Mouse (Mus musculus): ENCODE measurements around the gene Ppp2r2d.

Ppp2r2d gene

GRCm38 (mm10) chr7:138845544-138846391 is at the start of gene Ppp2r2d, which contains the start of gene Mapk1ip1:
TSS of gene Ppp2r2d (plus strand) at chr7:138846079.
TSS of gene Mapk1ip1 (minus strand) at chr7:138846273.
- peak; percentile 86 for ATAC-seq (ENCODE audit: low TSS enrichment)

DNA sequence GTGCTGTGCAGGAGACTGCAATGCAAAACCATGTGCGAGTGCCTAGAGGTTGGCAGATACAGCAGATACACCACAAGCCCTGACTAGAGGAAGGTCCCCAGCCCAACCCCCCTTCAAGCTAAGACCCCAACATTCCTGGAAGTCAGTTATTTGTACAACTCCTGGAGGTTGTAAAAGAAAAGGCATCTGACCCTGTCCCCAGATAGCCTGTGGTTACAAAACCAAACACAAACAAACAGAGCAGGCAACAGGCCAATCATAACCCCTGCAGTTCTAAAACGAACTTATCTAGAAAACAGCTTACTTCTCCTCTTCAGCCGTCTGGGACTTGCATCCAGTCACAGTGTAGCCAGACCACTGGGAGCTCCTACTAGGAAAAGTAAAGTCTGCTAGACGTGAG is 42.5 kb upstream of the Ppp2r2d start:
- no peak for ATAC-seq (ENCODE audit: low TSS enrichment)

DNA sequence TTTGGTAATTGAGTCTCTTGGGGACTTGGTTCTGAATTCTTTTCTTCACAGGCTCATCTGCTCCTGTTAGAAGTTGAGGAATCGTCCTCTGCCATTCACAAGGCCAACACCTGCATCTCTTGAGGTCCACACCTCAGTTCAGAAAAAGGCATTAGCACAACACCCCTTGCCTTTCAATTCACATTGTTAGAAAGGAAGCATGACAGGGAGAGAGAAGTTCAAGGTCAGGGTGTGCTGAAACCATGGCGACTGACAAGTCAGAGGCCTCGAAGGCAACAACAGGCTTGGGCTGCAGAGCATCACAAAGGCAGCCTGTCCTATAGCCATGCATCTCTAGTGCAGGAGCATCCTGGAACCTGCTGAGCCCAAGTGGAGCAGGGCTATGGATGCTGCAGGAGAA is 38.7 kb upstream of the Ppp2r2d start:
- ATAC-seq (ENCODE audit: low TSS enrichment), result no peak

DNA sequence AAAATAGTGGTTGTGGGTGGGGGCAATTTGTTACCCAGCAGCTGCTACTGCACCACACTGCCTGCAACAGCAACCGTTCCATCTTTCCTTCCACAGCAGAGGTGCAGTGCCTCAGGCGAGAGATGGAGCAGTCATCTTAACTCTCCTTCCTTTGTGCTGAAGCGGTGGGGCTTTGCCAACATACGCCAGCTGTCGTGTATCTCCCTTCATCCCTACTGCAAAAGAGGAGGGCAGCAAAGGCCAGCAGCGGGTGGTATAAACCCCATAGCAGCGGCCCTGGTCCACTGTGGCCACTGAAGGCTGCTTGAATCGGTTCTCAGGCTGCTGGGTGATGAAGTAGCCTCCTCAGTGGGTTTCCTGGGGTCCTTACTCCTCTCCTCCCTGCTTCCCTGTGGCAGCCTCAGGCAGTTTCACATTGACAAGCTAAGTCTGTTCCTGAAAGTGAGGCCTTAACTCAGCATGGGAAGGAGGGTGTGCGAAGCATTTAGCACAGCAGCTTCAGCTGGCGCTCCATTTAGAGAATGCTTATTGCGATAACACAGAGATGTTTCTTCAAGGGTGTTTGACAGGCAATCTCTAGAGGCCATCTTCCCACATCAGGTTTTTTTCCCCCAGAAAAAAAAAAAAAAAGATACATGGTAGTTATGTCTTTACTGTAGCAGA is 32.5 kb upstream of the Ppp2r2d start:
- no peak for ATAC-seq (ENCODE audit: low TSS enrichment)

GRCm38 (mm10) chr7:138818314-138818713 is 27.6 kb upstream of the Ppp2r2d start:
- ATAC-seq (ENCODE audit: low TSS enrichment), result no peak; the same call in 1 of the 2 replicates

GRCm38 (mm10) chr7:138824423-138824822 is 21.5 kb upstream of the Ppp2r2d start:
- ATAC-seq (ENCODE audit: low TSS enrichment), result no peak

DNA sequence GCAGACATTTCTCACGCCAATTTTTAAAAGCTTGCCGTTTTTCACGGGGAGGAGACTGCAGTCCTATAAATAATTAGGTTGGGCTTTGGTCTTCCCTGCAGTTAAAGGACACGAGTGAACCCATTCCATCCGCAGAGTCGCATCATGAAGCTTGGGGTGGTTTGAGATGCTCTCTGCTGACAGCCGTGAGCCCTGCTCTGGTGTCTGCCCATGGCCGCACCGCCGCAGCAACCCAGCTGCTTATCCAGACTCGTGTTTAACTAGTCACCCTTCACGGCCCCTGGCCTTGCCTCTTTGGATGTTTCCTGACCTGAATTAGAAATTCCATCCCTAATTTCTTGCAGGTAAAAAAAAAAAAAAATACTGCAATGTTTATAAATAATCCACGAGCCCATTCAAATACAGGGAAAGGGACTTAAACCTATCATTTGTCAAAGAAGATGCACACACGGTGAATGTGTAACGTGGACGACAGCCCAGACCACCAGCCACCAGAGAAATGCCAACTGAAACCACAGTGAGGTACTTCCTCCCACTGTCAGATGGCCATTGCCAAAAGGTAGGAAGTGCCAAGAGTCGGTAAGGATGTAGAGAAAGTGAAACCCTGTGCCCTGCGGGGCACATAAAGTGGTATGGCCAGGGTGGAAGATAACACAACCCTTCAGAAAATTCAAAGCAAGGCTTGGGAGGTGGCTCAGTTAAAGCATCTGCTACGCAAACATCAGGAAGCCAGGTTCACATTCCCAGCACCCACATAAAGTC is 20.7 kb upstream of the Ppp2r2d start:
- no peak for ATAC-seq (ENCODE audit: low TSS enrichment)

DNA sequence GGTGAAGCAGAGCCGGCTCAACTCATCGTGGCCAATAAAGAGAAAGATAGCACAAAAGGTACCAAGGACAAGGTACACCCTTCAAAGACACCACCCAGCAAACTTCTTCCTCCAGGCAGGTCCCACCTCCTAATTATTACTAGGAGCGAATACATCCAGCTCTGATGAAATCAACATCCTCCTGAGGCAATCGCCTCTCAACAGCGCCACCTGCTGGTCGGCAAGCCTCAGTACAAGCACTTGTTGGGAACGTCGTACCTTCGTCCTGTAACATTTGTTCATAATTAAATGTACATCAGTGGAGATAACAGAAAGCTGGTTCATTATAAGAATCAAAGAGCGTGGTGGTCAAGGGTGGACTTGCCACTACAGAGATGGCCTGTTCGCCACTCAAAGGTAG is 18.1 kb upstream of the Ppp2r2d start:
- ATAC-seq (ENCODE audit: low TSS enrichment), result 0 out of 2 replicates have a peak, but pooled peaks have one; percentile 55

DNA sequence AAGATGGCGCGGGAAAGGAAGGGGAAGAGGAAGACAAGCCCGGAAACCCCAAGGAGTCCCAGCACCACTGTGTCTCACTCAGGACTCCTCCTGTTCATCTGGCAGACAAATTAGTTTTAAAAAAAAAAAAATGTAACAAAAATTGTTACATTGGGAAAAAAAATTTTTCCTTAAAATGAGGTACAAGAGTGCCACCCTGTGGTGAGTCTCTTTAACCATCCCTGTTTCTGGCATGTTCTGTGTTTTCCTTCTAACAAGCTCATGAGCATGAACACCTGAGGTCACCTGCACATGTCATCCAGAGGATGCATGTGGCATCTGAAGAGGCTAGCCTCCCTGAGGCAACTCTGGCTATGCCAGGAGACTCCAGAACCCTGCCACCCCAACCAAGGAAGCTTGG is 10.9 kb upstream of the Ppp2r2d start:
- ATAC-seq (ENCODE audit: low TSS enrichment), result no peak

GRCm38 (mm10) chr7:138840594-138841021 is 5.3 kb upstream of the Ppp2r2d start:
- ATAC-seq (ENCODE audit: low TSS enrichment), result peak; percentile 60; the same call in 1 of the 2 replicates

- ATAC-seq (ENCODE audit: low TSS enrichment), result no peak
Measured at GRCm38 (mm10) chr7:138841436-138842151, 4.3 kb upstream of the Ppp2r2d start.

DNA sequence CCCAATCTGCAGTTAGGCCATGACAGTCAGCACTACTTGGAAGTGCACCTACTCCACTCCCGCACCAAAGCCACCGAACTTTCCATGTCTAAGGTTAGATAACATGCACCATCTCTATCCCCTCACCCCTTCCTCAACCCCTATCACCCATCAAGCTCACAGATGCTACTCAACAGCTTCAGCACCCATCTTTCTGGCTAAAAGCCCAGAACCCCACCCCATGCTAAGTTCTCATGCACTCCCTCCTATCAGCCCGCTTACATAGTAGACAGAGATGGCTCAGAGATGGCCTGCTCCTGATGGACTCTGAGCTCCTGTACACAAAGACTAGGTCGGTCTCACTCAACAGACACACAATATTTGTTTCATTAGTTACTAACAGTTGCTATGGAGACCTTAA is 2.5 kb upstream of the Ppp2r2d start:
- no peak for ATAC-seq (ENCODE audit: low TSS enrichment)

GRCm38 (mm10) chr7:138845111-138845510 is 768 bp upstream of the Ppp2r2d start:
- no peak for ATAC-seq (ENCODE audit: low TSS enrichment)

GRCm38 (mm10) chr7:138846502-138846991 is 668 bp downstream of the Ppp2r2d start:
- peak; percentile 13 for ATAC-seq (ENCODE audit: low TSS enrichment)

DNA sequence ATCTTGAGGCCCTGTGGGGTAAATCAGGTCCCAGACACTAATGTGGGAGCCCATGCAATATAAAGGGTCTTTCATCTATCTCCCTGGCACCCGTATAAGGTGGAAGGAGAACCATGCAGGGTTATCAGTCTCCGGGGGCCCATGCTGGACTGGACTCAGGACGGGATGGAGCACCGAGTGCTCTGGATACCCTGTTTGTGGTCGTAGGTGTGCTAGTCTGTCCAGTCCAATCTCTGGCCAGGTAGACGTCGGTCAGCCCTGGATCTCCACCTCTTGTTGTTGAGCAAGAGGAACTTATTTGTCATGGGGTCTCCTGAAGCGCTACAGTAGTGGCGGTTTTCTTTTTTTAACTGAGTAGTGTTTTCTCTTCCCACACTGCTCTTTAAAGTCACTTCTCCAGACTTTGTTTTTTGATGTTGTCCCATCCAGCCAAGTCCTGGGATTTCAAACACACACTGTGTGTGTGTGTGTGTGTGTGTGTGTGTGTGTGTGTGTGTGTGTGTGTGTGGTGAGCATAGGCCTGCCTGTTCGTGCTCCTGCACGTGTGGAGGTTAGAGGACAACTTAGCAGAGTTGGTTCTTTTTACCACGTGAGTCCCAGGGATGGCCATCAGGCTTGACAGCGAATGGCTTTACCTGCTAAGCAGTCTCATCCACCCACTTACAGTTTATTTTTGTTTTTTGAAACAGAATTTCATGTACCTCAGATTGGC is 1.6 kb downstream of the Ppp2r2d start:
- no peak for ATAC-seq (ENCODE audit: low TSS enrichment)

DNA sequence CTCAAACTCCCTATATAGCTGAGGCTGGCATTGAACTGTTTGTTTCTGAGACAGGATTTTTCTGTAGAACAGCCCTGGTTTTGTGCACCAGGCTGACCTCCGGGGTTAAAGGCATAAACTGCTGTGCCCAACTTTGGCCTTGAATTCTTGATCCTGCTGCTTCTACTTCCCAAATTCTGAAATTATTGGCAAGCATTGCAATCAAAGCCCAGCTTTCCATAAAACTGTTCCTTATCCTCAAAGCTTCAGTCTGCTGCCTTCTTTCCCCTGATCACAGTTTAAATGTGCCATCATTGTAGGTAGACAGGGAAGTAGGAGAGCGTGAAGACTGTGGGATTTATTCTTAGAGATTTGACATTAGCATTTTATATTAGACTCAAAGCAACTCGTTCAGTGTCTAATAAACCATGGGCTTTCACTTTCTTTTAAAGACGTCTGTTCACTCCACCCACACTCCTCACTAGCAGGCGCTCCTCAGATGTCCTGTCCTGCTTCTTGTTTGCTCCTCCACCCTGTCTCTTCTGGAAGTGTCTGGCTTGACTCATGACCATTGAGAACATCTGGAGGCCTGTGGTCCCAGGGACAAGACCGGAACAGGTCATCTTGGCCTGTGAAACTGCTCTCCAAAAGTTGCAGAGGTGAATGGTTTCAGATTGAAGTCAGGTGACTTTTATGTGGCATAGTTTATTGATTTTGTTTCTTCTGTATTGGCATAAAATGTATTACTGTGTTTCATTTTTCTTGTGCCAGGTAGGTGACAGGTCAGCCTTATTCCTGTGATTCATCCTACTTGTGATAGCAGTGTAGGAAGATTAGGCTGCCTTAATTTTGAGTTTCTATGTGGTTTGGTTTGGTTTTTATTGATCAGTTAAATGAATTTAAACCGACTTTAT is 2.4 kb downstream of the Ppp2r2d start:
- ATAC-seq (ENCODE audit: low TSS enrichment), result no peak

- ATAC-seq (ENCODE audit: low TSS enrichment), result no peak
Measured at GRCm38 (mm10) chr7:138850083-138850482, 4.2 kb downstream of the Ppp2r2d start.

DNA sequence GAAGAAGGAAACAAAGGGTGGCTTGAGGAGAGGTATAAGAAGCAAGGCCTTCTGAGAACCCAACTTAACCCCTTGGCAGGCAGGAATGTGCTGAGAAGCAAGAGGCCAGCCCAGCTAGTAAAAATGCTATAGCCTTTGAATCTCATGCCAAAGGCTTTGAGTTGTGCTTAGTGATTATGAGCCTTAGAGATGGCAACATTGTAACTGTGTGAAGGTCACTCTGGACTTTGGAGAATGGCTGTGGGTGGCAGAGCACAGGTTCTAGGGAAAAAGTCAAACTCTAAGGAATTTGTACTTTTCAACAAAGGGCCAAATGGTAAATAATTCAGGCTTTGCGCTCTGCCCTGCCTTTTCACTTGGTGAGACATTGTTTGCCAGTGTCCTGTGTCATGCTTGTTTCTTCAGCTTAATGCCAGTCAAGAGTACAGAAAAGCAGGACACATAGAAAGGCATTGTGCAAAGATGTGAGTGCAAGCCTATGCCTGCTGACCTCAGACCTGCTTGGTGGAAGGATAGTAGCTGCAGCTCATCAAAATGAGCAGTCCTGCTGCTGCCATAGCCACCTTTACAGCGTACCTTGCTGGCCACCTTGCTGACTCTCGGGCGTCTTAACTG is 7.6 kb downstream of the Ppp2r2d start:
- no peak for ATAC-seq (ENCODE audit: low TSS enrichment)

GRCm38 (mm10) chr7:138854201-138854600 is 8.3 kb downstream of the Ppp2r2d start:
- ATAC-seq (ENCODE audit: low TSS enrichment), result no peak
